Mouse (Mus musculus) MEL (cell line): ENCODE measurements around the gene Faf1.

ENCODE experiments used
- CTCF ChIP-seq, 3 experiments: IDR thresholded peaks in 2 of 3; conservative IDR thresholded peaks in 1 of 3; 2 replicates each; pipeline ENCODE4 v1.5.1; 2011 to 2012; ENCODE audit warnings: low read length in 3 of 3, low read depth in 2 of 3, mild to moderate bottlenecking in 2 of 3, improper control_type of control experiment in 1 of 3, inconsistent platforms in 1 of 3, mixed read lengths in 1 of 3, moderate library complexity in 1 of 3; ENCODE audit not compliant: control insufficient read depth in 1 of 3, insufficient read depth in 1 of 3, poor library complexity in 1 of 3, severe bottlenecking in 1 of 3
- EP300 ChIP-seq, 2 experiments: IDR thresholded peaks; 2 replicates each; pipeline ENCODE4 v1.6.1; 2011; ENCODE audit warnings: improper control_type of control experiment in 2 of 2, low read length in 2 of 2, low read depth in 1 of 2, mild to moderate bottlenecking in 1 of 2
- GABPA ChIP-seq: IDR thresholded peaks from 2 replicates; pipeline ENCODE4 v1.6.1; 2012; ENCODE audit warnings: low read depth, mild to moderate bottlenecking, inconsistent platforms, low read length, improper control_type of control experiment, moderate library complexity
- MAZ ChIP-seq: IDR thresholded peaks from 2 replicates; pipeline ENCODE4 v1.6.1; 2012; ENCODE audit warnings: low read depth, mild to moderate bottlenecking, inconsistent platforms, low read length, improper control_type of control experiment
- MYB ChIP-seq: IDR thresholded peaks from 2 replicates; pipeline ENCODE4 v1.6.1; 2011; ENCODE audit warnings: mild to moderate bottlenecking, low read depth, low read length, improper control_type of control experiment
- NELFE ChIP-seq: IDR thresholded peaks from 2 replicates; pipeline ENCODE4 v1.6.1; 2011; ENCODE audit warnings: low read depth, low read length, improper control_type of control experiment
- POLR2A ChIP-seq, 2 experiments: IDR thresholded peaks; 2 replicates each; pipeline ENCODE4 v1.6.1; 2011 to 2012; ENCODE audit warnings: low read length in 2 of 2, mild to moderate bottlenecking in 2 of 2, control low read depth in 1 of 2, improper control_type of control experiment in 1 of 2, low read depth in 1 of 2, moderate library complexity in 1 of 2; ENCODE audit not compliant: control insufficient read depth in 1 of 2, insufficient read depth in 1 of 2, poor library complexity in 1 of 2
- RAD21 ChIP-seq: IDR thresholded peaks from 2 replicates; pipeline ENCODE4 v1.6.1; 2011; ENCODE audit warnings: mild to moderate bottlenecking, low read depth, low read length, improper control_type of control experiment
- RCOR1 ChIP-seq: IDR thresholded peaks from 2 replicates; pipeline ENCODE4 v1.6.1; 2012; ENCODE audit warnings: low read depth, mild to moderate bottlenecking, inconsistent platforms, low read length, improper control_type of control experiment
- UBTF ChIP-seq: IDR thresholded peaks from 2 replicates; pipeline ENCODE4 v1.6.1; 2012; ENCODE audit warnings: low read depth, mild to moderate bottlenecking, inconsistent platforms, low read length, improper control_type of control experiment, moderate library complexity, borderline replicate concordance; ENCODE audit not compliant: insufficient read depth

GRCm38 (mm10) chr4:109978068-109978857 is 301.9 kb downstream of the Faf1 start:
- TF ChIP-seq POLR2A (IDR thresholded peaks at IDR 0.05; ENCODE audit: control insufficient read depth in 1 of 2, insufficient read depth in 1 of 2, low read depth in 1 of 2, low read length in 2 of 2, poor library complexity in 1 of 2) = no peak
- TF ChIP-seq GABPA = no peak
- no peak for TF ChIP-seq RCOR1
- no peak for TF ChIP-seq EP300 (IDR thresholded peaks at IDR 0.05; ENCODE audit: low read depth in 1 of 2, low read length in 2 of 2)
- no peak for TF ChIP-seq NELFE
- TF ChIP-seq CTCF (IDR thresholded peaks at IDR 0.05 in 2 of 3, conservative IDR thresholded peaks at IDR 0.05 in 1 of 3; ENCODE audit: control insufficient read depth in 1 of 3, insufficient read depth in 1 of 3, low read depth in 2 of 3, low read length in 3 of 3, poor library complexity in 1 of 3, severe bottlenecking in 1 of 3) = no peak
- TF ChIP-seq MAZ = no peak
- TF ChIP-seq RAD21 = no peak
- TF ChIP-seq UBTF = no peak
- TF ChIP-seq MYB = no peak
